Mouse (Mus musculus) hindbrain, embryonic 16.5 days (tissue): ENCODE measurements around the gene Kif28. TPM values are rescaled to one million over a fixed set of nuclear protein-coding genes. Genes with fewer than 3 reads are reported as not detected.
"Not testable (repeated sequence)": the region's sequence is repeated elsewhere in the genome, so short reads cannot be mapped to it uniquely, and the experiment has no call there.

Experiments used
- ATAC-seq: fragments of 200-750 bp; cut with Nextera tagmentation; 2 replicates; pipeline ENCODE4 v1.8.0; 2017; ENCODE audit warnings: moderate TSS enrichment, moderate library complexity
- H3K27ac ChIP-seq: fragments of 300-500 bp; sonication (generic); 2 replicates; pipeline ENCODE4 v1.5.1; 2014; ENCODE audit warnings: low read depth, mild to moderate bottlenecking, control low read depth, low read length, moderate library complexity
- H3K27me3 ChIP-seq: fragments of 300-500 bp; sonication (generic); replicated peaks from 2 replicates; pipeline ENCODE4 v1.6.1; 2014; ENCODE audit warnings: low read length; ENCODE audit not compliant: control insufficient read depth, insufficient read depth
- H3K36me3 ChIP-seq: fragments of 300-500 bp; sonication (generic); 2 replicates; pipeline ENCODE4 v1.6.1; 2014; ENCODE audit warnings: mild to moderate bottlenecking, low read length, moderate library complexity, mixed read lengths; ENCODE audit not compliant: control insufficient read depth, insufficient read depth
- H3K4me1 ChIP-seq: fragments of 300-500 bp; sonication (generic); 2 replicates; pipeline ENCODE4 v1.6.1; 2014; ENCODE audit warnings: low read depth, low read length; ENCODE audit not compliant: control insufficient read depth, insufficient read depth
- H3K4me2 ChIP-seq: fragments of 300-500 bp; sonication (generic); 2 replicates; pipeline ENCODE4 v1.6.1; 2014; ENCODE audit warnings: mild to moderate bottlenecking, low read length, control low read depth, moderate library complexity
- H3K4me3 ChIP-seq: fragments of 300-500 bp; sonication (generic); 2 replicates; pipeline ENCODE4 v1.5.1; 2014; ENCODE audit warnings: mild to moderate bottlenecking, low read length, control low read depth, moderate library complexity
- H3K9ac ChIP-seq: fragments of 300-500 bp; sonication (generic); 2 replicates; pipeline ENCODE4 v1.6.1; 2014; ENCODE audit warnings: low read depth, mild to moderate bottlenecking, control low read depth, low read length, moderate library complexity
- H3K9me3 ChIP-seq: fragments of 300-500 bp; sonication (generic); 2 replicates; pipeline ENCODE4 v1.6.1; 2014; ENCODE audit warnings: mild to moderate bottlenecking, low read length, moderate library complexity; ENCODE audit not compliant: control insufficient read depth
- WGBS: fragments of 180-500 bp; shearing (Covaris S2); extraction: QIAGEN DNeasy Blood & Tissue Kit; methylation state at CpG from one replicate; pipeline ENCODE4 v1.1.7; 2014; 5-methylcytosine and 5-hydroxymethylcytosine counted together
- polyA plus RNA-seq: library from polyadenylated mRNA; unstranded; fragments of >200 nt; fragmentation: Nextera tagmentation; extraction: Ambion mirVana; gene quantifications from 2 replicates; pipeline ENCODE4 v1.2.1, GENCODE M21; 2015

The Kif28 gene
- polyA plus RNA-seq, 1 experiment from 2014 or later, result 0.10 TPM

DNA sequence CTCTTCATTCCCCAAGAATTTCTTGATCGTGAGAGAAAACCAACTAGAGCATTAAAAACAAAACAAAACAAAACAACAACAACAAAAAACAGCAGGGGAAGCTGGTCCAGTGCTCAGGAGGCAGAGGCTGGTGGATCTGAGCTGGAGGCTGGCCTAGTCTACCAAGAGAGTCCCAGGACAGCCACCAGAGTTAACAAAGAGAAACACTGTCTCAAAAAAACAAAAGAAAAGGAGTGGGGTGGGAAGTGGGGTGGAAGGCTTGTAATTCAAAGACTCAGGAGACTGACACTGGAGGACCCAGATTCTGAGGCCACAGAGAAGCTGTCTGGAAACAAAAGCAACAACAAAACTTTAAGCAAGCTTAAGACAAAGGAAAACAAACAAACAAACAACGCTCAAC is 78.1 kb downstream of the Kif28 start:
- no peak overlapping the region for H3K27ac ChIP-seq
- no peak overlapping the region for H3K9ac ChIP-seq

DNA sequence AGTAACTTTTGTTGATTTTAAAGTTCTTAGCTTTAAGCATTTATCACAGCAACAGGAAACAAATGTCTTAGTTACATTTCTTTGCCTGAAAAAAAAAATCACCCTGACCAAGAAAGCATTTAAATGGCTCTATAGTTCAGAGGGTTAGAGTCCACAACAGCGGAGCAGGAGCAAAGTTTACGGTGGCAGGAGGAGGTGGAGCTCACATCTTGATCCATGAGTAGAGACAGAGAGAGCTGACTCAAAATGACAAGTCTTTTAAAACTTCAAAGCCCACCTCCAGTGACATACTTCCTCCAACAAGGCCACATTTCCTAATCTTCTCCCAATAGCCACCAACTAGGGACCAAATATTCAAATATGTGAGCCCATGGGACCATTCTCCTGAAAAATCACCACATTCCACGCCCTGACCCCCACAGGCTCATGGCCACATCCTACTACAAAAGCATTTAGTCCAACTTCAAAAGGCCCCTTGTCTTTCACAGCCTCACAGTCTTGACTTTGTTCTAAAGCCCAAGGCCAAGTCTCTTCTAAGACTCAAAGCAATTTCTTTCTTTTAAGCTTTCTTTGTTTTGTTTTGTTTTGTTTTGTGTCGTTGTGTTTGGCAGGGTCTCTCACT is 80.7 kb downstream of the Kif28 start:
- peaks cover 10% of the 10 kb centered on the region for H3K4me1 ChIP-seq
- no peaks in the 10 kb centered on the region for H3K9me3 ChIP-seq
- ATAC-seq, result no peak
- 60% methylated on average over 4 of the region's 4 CpGs for WGBS
- H3K36me3 ChIP-seq, result no peaks in the 10 kb centered on the region
- H3K4me2 ChIP-seq, result no peak overlapping the region
- H3K27ac ChIP-seq, result no peak overlapping the region
- H3K9ac ChIP-seq, result no peak overlapping the region
- no peak overlapping the region for H3K4me3 ChIP-seq
- H3K27me3 ChIP-seq, result no peaks in the 10 kb centered on the region

More for the DNA sequence above, 78.1 kb downstream of the Kif28 start:
- Histone ChIP-seq H3K9me3 (no peaks in the 10 kb centered on the region), H3K27me3 (no peaks in the 10 kb centered on the region), H3K4me2 (peak overlapping the region; percentile 74), H3K4me1 (peaks cover 10% of the 10 kb centered on the region), H3K36me3 (peaks cover under 1% of the 10 kb centered on the region; the same call in 1 of the 2 replicates), H3K4me3 (peak overlapping the region; percentile 84)
- 49% methylated on average over 2 of the region's 2 CpGs for WGBS
- ATAC-seq, result no peak

DNA sequence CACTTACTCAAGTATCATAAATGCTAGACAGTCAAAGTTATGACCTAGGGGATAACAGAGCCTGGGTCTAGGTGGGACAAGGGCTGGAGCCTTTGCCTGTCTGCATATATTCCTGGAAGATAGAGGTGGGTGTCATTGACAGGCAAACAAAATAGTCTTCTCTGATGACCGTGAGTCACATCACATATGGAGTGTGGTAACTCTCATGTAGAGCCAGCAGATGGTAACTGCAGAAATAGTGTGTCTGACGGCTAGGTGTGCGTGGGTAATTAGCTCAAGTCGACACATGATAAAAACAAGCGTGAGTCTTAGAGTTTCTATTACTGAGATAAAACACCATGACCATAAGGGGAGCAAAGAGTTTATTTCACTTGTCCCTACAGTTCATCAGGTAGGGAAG is 82.0 kb downstream of the Kif28 start:
- WGBS, result 90% methylated on average over 5 of the region's 5 CpGs
- H3K4me1 ChIP-seq, result peaks cover 3% of the 10 kb centered on the region; the same call in 1 of the 2 replicates
- no peak overlapping the region for H3K9ac ChIP-seq
- no peak overlapping the region for H3K4me2 ChIP-seq
- no peak overlapping the region for H3K4me3 ChIP-seq
- H3K27ac ChIP-seq, result no peak overlapping the region
- no peaks in the 10 kb centered on the region for H3K36me3 ChIP-seq
- no peaks in the 10 kb centered on the region for H3K9me3 ChIP-seq
- no peak for ATAC-seq
- H3K27me3 ChIP-seq, result no peaks in the 10 kb centered on the region

DNA sequence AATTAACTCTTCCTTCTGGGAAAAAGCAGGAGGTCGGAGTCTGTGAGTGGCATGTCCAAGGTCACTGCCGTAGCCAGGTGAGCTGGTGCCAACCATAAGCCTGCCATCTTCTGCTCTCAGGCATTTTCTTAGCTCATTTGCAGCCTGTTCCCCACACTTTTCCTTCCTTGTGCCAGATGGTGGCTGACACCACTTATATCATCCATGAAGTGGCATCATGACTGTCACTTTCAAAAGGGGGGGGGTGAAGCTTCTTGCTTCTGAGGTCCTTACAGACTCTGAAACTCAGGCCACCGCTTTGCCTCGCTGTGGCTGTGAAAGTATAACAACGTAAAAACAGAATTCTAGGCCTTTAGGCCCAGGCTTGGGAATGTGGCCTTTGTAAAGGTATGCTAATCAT is 93.8 kb downstream of the Kif28 start:
- Histone ChIP-seq H3K4me3 (no peak overlapping the region), H3K4me2 (no peak overlapping the region), H3K36me3 (no peaks in the 10 kb centered on the region), H3K27ac (no peak overlapping the region), H3K9me3 (no peaks in the 10 kb centered on the region), H3K27me3 (no peaks in the 10 kb centered on the region), H3K9ac (no peak overlapping the region), H3K4me1 (no peaks in the 10 kb centered on the region)
- WGBS, result 80% methylated on average over 5 of the region's 5 CpGs
- ATAC-seq, result no peak

DNA sequence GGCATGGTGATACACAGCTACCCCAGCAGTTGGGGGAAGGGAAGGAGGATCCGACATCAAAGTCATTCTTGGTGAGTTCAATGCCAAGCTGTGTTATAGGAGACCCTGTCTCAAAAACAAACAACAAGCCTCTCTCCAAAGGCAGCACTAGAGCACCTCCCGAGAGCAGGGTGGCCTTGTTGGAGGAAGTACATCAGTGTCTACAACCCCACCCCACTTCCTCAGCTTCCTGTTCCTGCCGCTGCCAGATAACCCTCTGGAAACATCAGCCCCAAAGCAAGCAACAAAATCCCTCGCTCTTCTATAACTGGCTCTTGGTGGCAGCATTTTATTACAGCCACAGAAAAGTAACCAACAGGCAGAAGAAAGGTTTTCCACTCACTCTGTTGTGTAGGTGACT is 94.8 kb downstream of the Kif28 start:
- no peaks in the 10 kb centered on the region for H3K27me3 ChIP-seq
- no peak overlapping the region for H3K4me2 ChIP-seq
- no peaks in the 10 kb centered on the region for H3K9me3 ChIP-seq
- no peaks in the 10 kb centered on the region for H3K36me3 ChIP-seq
- 92% methylated on average over 4 of the region's 4 CpGs for WGBS
- no peaks in the 10 kb centered on the region for H3K4me1 ChIP-seq
- H3K27ac ChIP-seq, result no peak overlapping the region
- H3K9ac ChIP-seq, result no peak overlapping the region
- H3K4me3 ChIP-seq, result no peak overlapping the region
- no peak for ATAC-seq

DNA sequence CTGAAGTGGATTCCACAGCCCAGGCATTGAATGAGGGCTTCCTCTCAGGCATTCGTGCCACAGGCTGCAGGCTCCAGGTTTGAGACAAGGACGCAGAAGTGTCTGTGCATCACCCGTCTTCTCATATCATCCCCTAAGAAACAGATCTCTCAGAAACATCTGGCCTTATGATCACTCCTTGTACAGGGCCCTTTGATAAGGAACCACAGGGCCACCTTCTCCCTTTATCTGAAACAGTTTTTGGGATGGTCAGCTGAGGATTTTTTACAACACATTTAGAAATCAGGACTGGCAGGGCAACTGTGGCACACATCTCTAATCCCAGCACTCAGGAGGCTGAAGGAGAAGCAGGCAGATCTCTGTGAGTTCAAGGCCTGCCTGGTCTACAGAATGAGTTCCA is 95.7 kb downstream of the Kif28 start:
- H3K9me3 ChIP-seq, result no peaks in the 10 kb centered on the region
- H3K4me2 ChIP-seq, result no peak overlapping the region
- WGBS, result 79% methylated on average over 3 of the region's 3 CpGs
- no peak for ATAC-seq
- no peaks in the 10 kb centered on the region for H3K27me3 ChIP-seq
- H3K4me3 ChIP-seq, result no peak overlapping the region
- no peaks in the 10 kb centered on the region for H3K36me3 ChIP-seq
- peaks cover under 1% of the 10 kb centered on the region; the same call in 1 of the 2 replicates for H3K4me1 ChIP-seq
- H3K27ac ChIP-seq, result no peak overlapping the region
- no peak overlapping the region for H3K9ac ChIP-seq

DNA sequence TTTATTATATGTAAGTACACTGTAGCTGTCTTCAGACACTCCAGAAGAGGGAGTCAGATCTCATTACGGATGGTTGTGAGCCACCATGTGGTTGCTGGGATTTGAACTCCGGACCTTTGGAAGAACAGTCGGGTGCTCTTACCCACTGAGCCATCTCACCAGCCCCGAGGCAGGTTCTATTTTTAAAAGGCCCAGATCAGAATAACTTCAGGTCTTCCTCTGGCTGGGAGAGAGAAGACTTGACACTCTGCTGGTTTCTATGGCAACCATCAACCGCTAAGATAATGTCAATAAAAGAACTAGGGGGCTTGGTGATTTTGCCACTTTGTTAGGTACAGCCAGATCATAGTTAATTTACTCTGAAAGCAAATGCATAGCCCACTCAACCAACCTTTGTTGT is 96.4 kb downstream of the Kif28 start:
- not testable (repeated sequence) for H3K27ac ChIP-seq, H3K9ac ChIP-seq, H3K27me3 ChIP-seq, H3K4me1 ChIP-seq, ATAC-seq, H3K9me3 ChIP-seq, H3K36me3 ChIP-seq, H3K4me2 ChIP-seq, H3K4me3 ChIP-seq
- 72% methylated on average over 4 of the region's 5 CpGs for WGBS

DNA sequence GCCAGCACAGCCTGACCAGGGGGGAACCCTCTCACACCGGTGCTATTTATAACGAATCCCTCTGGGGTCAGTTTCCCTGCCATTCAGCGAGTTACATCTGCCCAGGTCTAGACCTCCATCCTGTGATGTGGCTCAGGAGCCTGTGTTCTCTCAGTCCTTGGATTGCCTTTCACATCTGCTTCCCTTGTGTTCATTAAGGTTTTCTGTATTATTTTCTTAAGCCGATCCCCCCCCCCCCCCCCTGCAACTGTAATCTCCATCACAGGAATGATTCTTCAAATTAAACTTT is 99.1 kb downstream of the Kif28 start:
- H3K4me2 ChIP-seq, result peak overlapping the region; percentile 52
- peak overlapping the region; percentile 48 for H3K9ac ChIP-seq
- H3K36me3 ChIP-seq, result no peaks in the 10 kb centered on the region
- peaks cover 2% of the 10 kb centered on the region; the same call in 1 of the 2 replicates for H3K4me1 ChIP-seq
- WGBS, result 32% methylated on average over 4 of the region's 4 CpGs
- H3K27ac ChIP-seq, result no peak overlapping the region
- ATAC-seq, result no peak
- no peaks in the 10 kb centered on the region for H3K27me3 ChIP-seq
- H3K4me3 ChIP-seq, result peak overlapping the region; percentile 26; the same call in 1 of the 2 replicates
- H3K9me3 ChIP-seq, result no peaks in the 10 kb centered on the region
